Mouse (Mus musculus) ES-Bruce4 (cell line): Measurements from ENCODE around the gene Ugt1a10. TPM values are rescaled to one million over a fixed set of nuclear protein-coding genes. Genes with fewer than 3 reads are reported as not detected.
"Not testable (repeated sequence)": the region's sequence is repeated elsewhere in the genome, so short reads cannot be mapped to it uniquely, and the experiment has no call there.

ENCODE experiments used
- H3K27ac ChIP-seq: 2 replicates; pipeline ENCODE4 v1.5.1; 2012; ENCODE audit warnings: low read length, inconsistent platforms; ENCODE audit not compliant: insufficient read depth
- H3K27me3 ChIP-seq: 2 replicates; pipeline ENCODE4 v1.6.1; 2012; ENCODE audit warnings: mild to moderate bottlenecking, low read length, inconsistent platforms; ENCODE audit not compliant: control insufficient read depth, poor library complexity, insufficient read depth, severe bottlenecking
- H3K36me3 ChIP-seq: 2 replicates; pipeline ENCODE4 v1.6.1; 2012; ENCODE audit warnings: inconsistent platforms, mild to moderate bottlenecking, low read length, moderate library complexity; ENCODE audit not compliant: control insufficient read depth, poor library complexity, insufficient read depth, severe bottlenecking
- H3K4me1 ChIP-seq: one replicate; pipeline ENCODE4 v1.8.1; 2011; ENCODE audit warnings: low read length; ENCODE audit not compliant: control insufficient read depth, insufficient read depth
- H3K4me3 ChIP-seq: 2 replicates; pipeline ENCODE4 v1.5.1; 2011; ENCODE audit warnings: low read depth, mild to moderate bottlenecking, low read length
- H3K9ac ChIP-seq: 2 replicates; pipeline ENCODE4 v1.6.1; 2012; ENCODE audit warnings: low read depth, mild to moderate bottlenecking, inconsistent platforms; ENCODE audit not compliant: poor library complexity, severe bottlenecking
- H3K9me3 ChIP-seq: replicated peaks from 2 replicates; pipeline ENCODE4 v1.6.1; 2012; ENCODE audit warnings: mild to moderate bottlenecking, low read length, inconsistent platforms; ENCODE audit not compliant: control insufficient read depth, poor library complexity, insufficient read depth, severe bottlenecking
- CTCF ChIP-seq: IDR thresholded peaks from one replicate; pipeline ENCODE4 v1.8.1; 2011; ENCODE audit warnings: low read depth, low read length
- EP300 ChIP-seq: IDR thresholded peaks from 2 replicates; pipeline ENCODE4 v1.6.1; 2011; ENCODE audit warnings: low read depth, low read length; ENCODE audit not compliant: insufficient read depth
- POLR2A ChIP-seq: IDR thresholded peaks from one replicate; pipeline ENCODE4 v1.8.1; 2011; ENCODE audit warnings: low read length; ENCODE audit not compliant: insufficient read depth
- polyA plus RNA-seq: library from polyadenylated mRNA; stranded (reverse); fragments of >200 nt; gene quantifications from 2 replicates; pipeline ENCODE4 v1.2.4, GENCODE M21; 2011; ENCODE audit warnings: low read depth; ENCODE audit not compliant: missing spikeins, insufficient read depth, insufficient read length

Ugt1a10 gene
- polyA plus RNA-seq, 1 experiment, result not detected

DNA sequence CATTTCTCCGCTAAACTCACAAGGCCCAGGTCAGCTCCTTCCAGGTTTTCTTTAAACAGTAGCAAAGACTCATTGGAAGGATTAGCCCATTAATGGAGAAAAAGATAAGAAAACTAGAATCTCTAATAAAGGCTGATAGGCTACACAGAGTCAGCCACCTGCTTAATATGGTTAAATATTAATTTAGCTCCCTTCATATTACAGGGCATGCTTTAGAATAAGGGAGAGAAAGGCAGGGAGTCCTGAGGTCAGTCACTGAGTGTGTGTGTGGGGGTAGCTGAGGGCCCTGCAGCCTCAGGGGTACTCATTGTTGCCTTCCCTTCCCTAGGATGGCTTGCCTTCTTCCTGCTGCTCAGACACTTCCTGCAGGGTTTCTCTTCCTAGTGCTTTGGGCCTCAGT is 83.0 kb downstream of the Ugt1a10 start:
- H3K4me1 ChIP-seq, result no peaks in the 10 kb centered on the region
- H3K27me3 ChIP-seq, result no peaks in the 10 kb centered on the region
- H3K9ac ChIP-seq, result no peak overlapping the region
- TF ChIP-seq POLR2A (no peak), EP300 (no peak), CTCF (no peak)
- H3K9me3 ChIP-seq, result no peaks in the 10 kb centered on the region
- H3K36me3 ChIP-seq, result no peaks in the 10 kb centered on the region
- H3K4me3 ChIP-seq, result no peak overlapping the region
- no peak overlapping the region for H3K27ac ChIP-seq

DNA sequence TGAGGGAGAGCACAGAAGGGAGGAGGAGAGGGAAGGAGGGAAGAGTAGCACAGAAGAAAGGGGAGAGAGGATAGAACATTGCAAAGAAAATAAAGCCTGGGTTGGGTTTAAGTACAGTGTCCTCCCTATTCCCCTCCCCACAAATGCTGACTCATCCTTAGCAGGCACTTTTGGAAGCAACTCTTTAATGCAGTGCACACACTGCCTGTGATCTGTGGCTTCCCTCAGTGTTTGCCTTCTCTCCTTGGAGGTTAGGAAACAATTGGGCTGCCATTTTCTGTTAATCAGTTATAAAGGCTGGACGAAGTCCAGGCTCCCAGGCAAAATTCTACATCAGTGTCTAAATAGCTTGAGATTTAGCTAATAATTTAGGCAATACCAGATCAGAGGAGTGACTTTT is 85.3 kb downstream of the Ugt1a10 start:
- H3K9me3 ChIP-seq, H3K4me3 ChIP-seq, H3K4me1 ChIP-seq, H3K9ac ChIP-seq, H3K27ac ChIP-seq, H3K36me3 ChIP-seq, H3K27me3 ChIP-seq: not testable (repeated sequence)

DNA sequence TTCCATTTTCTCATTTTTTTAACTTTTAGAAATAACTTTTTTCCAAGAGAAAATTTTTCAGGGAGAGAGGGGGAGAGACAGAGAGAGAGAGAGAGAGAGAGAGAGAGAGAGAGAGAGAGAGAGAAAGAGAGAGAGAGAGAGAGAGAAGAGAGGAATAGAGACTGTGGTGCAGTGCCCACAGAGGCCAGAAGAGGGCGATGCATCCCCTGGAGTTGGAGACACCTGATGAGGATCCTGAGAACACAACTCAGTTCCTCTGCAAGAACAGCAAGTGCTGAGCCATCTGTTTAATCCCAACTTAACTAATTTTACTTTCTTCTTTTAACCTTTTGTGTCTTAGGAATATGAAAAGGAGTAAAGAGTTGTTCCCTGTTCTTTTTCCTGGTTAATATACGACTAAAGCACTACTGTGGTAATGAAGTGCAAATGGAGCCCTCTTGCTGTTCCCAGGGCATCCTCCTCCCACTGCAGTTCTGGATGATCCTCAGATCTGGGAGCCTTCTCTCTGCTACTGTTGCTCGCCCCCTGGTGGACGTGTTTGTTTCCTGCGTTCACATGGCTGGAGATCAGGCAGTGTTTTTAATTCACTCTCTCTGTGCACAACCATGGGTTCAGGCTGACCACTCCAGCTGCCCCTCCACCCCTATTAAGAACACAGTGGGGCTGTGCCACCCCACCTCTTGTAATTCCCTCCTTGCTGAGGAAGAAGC is 88.9 kb downstream of the Ugt1a10 start:
- not testable (repeated sequence) for H3K4me3 ChIP-seq, H3K9ac ChIP-seq, H3K27me3 ChIP-seq, H3K9me3 ChIP-seq, H3K36me3 ChIP-seq, H3K4me1 ChIP-seq, H3K27ac ChIP-seq
- peak; percentile 57 for TF ChIP-seq CTCF

DNA sequence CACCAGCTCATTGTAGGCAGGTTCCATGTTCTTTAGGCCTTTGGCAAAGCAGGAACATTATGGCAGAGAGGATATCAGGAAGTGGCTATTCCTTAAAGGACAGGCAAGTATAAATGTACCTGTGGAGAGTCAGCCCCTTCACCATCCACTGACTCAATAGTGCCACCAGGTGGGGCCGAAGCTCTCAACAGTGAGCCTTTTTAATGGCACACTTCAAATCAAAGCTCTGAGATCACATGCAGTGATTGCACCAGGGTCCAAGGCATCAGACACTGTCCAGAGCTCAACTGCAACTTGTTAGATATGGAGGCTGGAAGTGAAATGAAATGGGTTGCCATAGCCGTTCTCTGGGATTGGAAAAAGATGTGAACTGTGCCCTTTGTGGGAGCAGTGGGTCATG is 90.1 kb downstream of the Ugt1a10 start:
- H3K27me3 ChIP-seq, H3K9ac ChIP-seq, H3K4me3 ChIP-seq, H3K4me1 ChIP-seq, H3K27ac ChIP-seq, H3K36me3 ChIP-seq, H3K9me3 ChIP-seq: not testable (repeated sequence)
- peak; percentile 41 for TF ChIP-seq CTCF

DNA sequence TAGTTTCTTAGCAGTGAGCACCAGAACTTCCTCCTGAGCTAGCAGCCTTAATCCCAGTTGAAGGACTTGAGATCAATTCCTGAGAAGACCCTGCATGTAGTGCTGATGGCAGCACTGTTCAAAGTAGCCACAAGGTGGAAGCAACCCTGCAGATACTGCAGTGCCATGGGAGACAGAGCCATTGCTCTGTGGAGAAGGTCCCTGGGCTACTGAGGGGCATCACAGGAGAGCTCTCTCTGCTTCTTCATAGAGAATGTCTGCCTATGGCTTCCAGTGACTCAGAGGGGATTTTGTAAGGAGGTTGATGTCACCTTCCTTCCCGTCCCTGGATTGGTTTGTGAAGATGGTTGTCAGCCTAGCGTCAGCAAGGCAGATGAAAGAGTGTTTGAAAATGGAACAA is 94.9 kb downstream of the Ugt1a10 start:
- not testable (repeated sequence) for H3K36me3 ChIP-seq, H3K4me1 ChIP-seq, H3K27ac ChIP-seq, H3K4me3 ChIP-seq, H3K27me3 ChIP-seq, H3K9me3 ChIP-seq, H3K9ac ChIP-seq

DNA sequence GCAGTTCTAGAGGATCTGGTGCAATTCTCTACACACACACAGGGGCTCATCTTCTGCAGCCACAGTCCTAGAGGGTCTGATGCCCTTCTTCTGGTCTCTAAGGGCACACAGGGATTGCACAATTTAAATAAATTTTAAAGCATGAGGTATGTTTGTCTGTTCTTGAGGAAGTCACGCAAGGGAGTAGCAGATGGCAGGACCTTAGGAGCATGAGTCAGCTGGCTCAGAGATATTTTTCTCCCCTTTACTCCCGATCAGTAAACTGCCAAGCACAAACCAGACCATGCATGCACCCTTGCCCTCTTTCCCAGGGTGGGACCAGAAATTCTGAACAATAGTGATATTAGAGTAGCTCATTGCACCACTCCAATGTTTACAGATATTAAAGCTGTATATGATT is 103.2 kb downstream of the Ugt1a10 start:
- H3K4me1 ChIP-seq, result no peaks in the 10 kb centered on the region
- H3K36me3 ChIP-seq, result no peaks in the 10 kb centered on the region
- H3K27ac ChIP-seq, result no peak overlapping the region
- no peak overlapping the region for H3K4me3 ChIP-seq
- H3K9ac ChIP-seq, result no peak overlapping the region
- no peaks in the 10 kb centered on the region for H3K9me3 ChIP-seq
- H3K27me3 ChIP-seq, result no peaks in the 10 kb centered on the region
- TF ChIP-seq CTCF (no peak), POLR2A (no peak), EP300 (no peak)

DNA sequence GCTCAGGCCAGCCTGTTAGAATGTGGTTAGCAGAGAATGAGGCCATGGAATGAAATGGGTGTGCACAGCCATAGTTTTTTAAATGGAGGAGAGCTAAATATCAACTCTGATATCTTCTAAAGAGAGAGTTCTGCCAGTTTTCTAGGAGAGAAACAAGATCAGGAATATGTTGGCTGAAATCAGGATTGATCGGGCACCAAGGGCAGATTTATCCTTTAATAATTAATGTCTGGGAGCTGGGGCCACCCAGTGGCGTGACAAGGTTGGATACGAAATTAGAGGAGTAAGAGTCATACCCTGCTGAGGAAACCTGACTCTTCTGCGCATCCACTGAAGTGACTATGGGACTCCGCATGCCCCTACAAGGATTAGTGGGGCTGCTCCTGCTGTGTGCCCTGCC is 110.5 kb downstream of the Ugt1a10 start, which contains the start of gene Ugt1a5:
Gene Ugt1a5 (plus strand): TSS at position 302 of the 400 bp plus-strand sequence.
- no peak within 1 kb of the TSS for H3K4me3 ChIP-seq
- TF ChIP-seq POLR2A (no peak), EP300 (no peak)
- no peaks in the 10 kb centered on the region for H3K27me3 ChIP-seq

DNA sequence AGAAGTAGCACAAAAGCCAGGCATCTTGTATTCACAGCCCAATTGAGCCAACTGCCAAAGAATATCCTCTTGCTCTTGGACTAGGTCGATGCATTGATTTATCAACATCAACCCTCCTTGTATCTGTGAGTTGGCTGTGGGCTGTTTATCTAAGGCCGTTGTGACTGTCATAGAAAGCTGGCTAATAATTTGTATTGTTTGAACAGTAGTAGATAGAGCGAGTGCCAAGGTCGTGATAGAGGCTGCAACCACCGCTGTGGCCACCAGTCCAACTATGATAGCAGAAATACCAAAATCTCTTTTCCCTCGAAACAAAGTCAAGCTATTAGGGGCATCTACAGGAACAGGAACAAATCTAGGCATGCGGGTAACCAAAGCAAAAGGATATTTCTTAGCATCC is 117.0 kb downstream of the Ugt1a10 start:
- H3K27ac ChIP-seq, H3K36me3 ChIP-seq, H3K4me1 ChIP-seq, H3K9me3 ChIP-seq, H3K27me3 ChIP-seq, H3K4me3 ChIP-seq, H3K9ac ChIP-seq: not testable (repeated sequence)

More for the DNA sequence above, 110.5 kb downstream of the Ugt1a10 start, which contains the start of gene Ugt1a5:
- no peak within 1 kb of the TSS for H3K9ac ChIP-seq
- H3K9me3 ChIP-seq, result no peaks in the 10 kb centered on the region
- no peaks in the 10 kb centered on the region for H3K4me1 ChIP-seq
- H3K27ac ChIP-seq, result no peak within 1 kb of the TSS
- no peaks in the 10 kb centered on the region for H3K36me3 ChIP-seq
